Comparison of ENCODE assay signal across 10 mouse cellular contexts in the genomic region with DNA sequence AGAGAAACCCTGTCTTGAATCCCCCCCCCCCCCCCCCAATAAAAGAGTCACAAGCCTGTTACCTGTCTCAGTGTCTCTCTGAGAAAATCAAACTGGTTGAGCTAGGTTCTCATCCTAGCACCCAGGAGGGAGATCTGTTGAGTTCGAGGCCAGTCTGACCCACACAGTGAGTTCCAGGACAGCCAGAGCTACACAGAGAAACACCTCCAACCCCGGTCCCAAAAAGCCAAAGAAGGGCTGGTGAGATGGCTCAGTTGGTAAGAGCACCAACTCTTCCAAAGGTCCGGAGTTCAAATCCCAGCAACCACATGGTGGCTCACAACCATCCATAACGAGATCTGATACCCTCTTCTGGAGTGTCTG. TPM values are rescaled to one million over a fixed set of nuclear protein-coding genes. Genes with fewer than 3 reads are reported as not detected.
DNase-seq lines count a peak whose midpoint lies in the region; ATAC-seq and TF ChIP-seq lines count a peak whose summit lies in the region.
"Had no signal": no experiment of that assay in that cellular context is flagged by ENCODE, and none has a peak within 500 bp of the region (broad histone marks: within the 10 kb centered on the region; RNA-seq: fewer than 3 reads in every experiment).

No protein-coding gene starts in this region.

- H3K27ac ChIP-seq in heart, embryonic 10.5 days: peak overlapping the region; percentile 90; the same call in 1 of the 2 replicates
- peak overlapping the region; percentile 83 for H3K27ac ChIP-seq in lung, embryonic 14.5 days (ENCODE audit: low read depth)

- H3K27me3 ChIP-seq in heart, embryonic 10.5 days (ENCODE audit: insufficient read depth, poor library complexity, severe bottlenecking): no peaks in the 10 kb centered on the region
- H3K27me3 ChIP-seq in lung, embryonic 14.5 days (ENCODE audit: insufficient read depth, low read length): no peaks in the 10 kb centered on the region

- H3K9ac ChIP-seq in lung, embryonic 14.5 days: no peak overlapping the region

- peak overlapping the region; percentile 54 for H3K4me3 ChIP-seq in heart, embryonic 10.5 days
- no peak overlapping the region for H3K4me3 ChIP-seq in lung, embryonic 14.5 days (ENCODE audit: low read depth, low read length)

- no peaks in the 10 kb centered on the region for H3K36me3 ChIP-seq in heart, embryonic 10.5 days
- H3K36me3 ChIP-seq in lung, embryonic 14.5 days (ENCODE audit: insufficient read depth): no peaks in the 10 kb centered on the region

- no peak for TF ChIP-seq CTCF in lung, embryonic 14.5 days (IDR thresholded peaks at IDR 0.05; ENCODE audit: low read depth)

- DNase-seq in heart, embryonic 10.5 days (ENCODE audit: low spot score): no peak
- DNase-seq in heart, adult 8-10 months (ENCODE audit: low spot score): no peak
- no peak for DNase-seq in lung, embryonic 14.5 days
- no peak for DNase-seq in lung, postnatal 10 days
- DNase-seq in left cerebral cortex, postnatal 36 days (ENCODE audit: low spot score in 2 of 2): no peak
- DNase-seq in urinary bladder, postnatal 10 days (ENCODE audit: low spot score): no peak
- DNase-seq: layer of hippocampus, adult 9-11 months had no signal

- H3K4me1 ChIP-seq in heart, embryonic 10.5 days: no peaks in the 10 kb centered on the region
- H3K4me1 ChIP-seq in lung, embryonic 14.5 days (ENCODE audit: insufficient read depth): no peaks in the 10 kb centered on the region

- ATAC-seq in lung, embryonic 14.5 days (ENCODE audit: insufficient read depth): peak; percentile 8; the same call in 1 of the 2 replicates
- peak; percentile 31 for ATAC-seq in granulocyte monocyte progenitor cell, adult 5-6 weeks (replicated peaks; ENCODE audit: poor library complexity, severe bottlenecking)
- peak; percentile 24; the same call in 1 of the 2 replicates for ATAC-seq in megakaryocyte-erythroid progenitor cell, adult 5-6 weeks (replicated peaks; ENCODE audit: low FRiP score, low TSS enrichment, poor library complexity, severe bottlenecking)

- intact Hi-C loops in left cerebral cortex, postnatal 36 days (cut with DNase I): no loop called here

- peak overlapping the region; percentile 54 for H3K4me2 ChIP-seq in lung, embryonic 14.5 days

- no peaks in the 10 kb centered on the region for H3K9me3 ChIP-seq in heart, embryonic 10.5 days
- no peaks in the 10 kb centered on the region for H3K9me3 ChIP-seq in lung, embryonic 14.5 days (ENCODE audit: low read depth, low read length)

- WGBS in heart, embryonic 10.5 days: 61% methylated on average over 4 of the region's 4 CpGs
- 58% methylated on average over 4 of the region's 4 CpGs for WGBS in lung, embryonic 14.5 days

RNA-seq across cellular contexts. Expression of a gene that starts 20.5 kb away (rescaled TPM):
- 55.1 and 68.7 TPM in 2 replicates for polyA plus RNA-seq in heart, embryonic 10.5 days (2016; fragmentation: Nextera tagmentation; extraction: Ambion mirVana)
- under 1 TPM in 2 of 4 experiments, not detected in 2; 0.32 to 0.53 TPM for total RNA-seq in heart, adult 8-10 months (2022)
- 78.9 and 85.9 TPM in 2 replicates for polyA plus RNA-seq in lung, embryonic 14.5 days (2014; fragmentation: Nextera tagmentation; extraction: Ambion mirVana)
- total RNA-seq in granulocyte monocyte progenitor cell, adult 5-6 weeks (2014; fragmentation: Nextera tagmentation): 15.8 and 23.5 TPM in 2 replicates
- 44.9 and 47.0 TPM in 2 replicates for total RNA-seq in granulocyte monocyte progenitor cell, adult 5-6 weeks (2017)
- total RNA-seq in megakaryocyte-erythroid progenitor cell, adult 5-6 weeks (2014; fragmentation: Nextera tagmentation): 28.1 and 34.2 TPM in 2 replicates
- 28.9 and 29.6 TPM in 2 replicates for total RNA-seq in megakaryocyte-erythroid progenitor cell, adult 5-6 weeks (2017)
- under 1 TPM in 1 of 2 experiments, not detected in 1; 0.54 TPM for total RNA-seq in left cerebral cortex, postnatal 36 days (2021)

RNA-seq across cellular contexts. Expression of a gene that starts 46.9 kb away (rescaled TPM):
- 638 and 783 TPM in 2 replicates for polyA plus RNA-seq in heart, embryonic 10.5 days (2016; fragmentation: Nextera tagmentation; extraction: Ambion mirVana)
- 100 to 1,000 TPM; 504 to 617 (median 566) TPM for total RNA-seq in heart, adult 8-10 months (2022)
- polyA plus RNA-seq in lung, embryonic 14.5 days (2014; fragmentation: Nextera tagmentation; extraction: Ambion mirVana): 1,312 and 1,358 TPM in 2 replicates
- 4,230 and 5,237 TPM in 2 replicates for total RNA-seq in granulocyte monocyte progenitor cell, adult 5-6 weeks (2014; fragmentation: Nextera tagmentation)
- 2,283 and 2,839 TPM in 2 replicates for total RNA-seq in granulocyte monocyte progenitor cell, adult 5-6 weeks (2017)
- total RNA-seq in megakaryocyte-erythroid progenitor cell, adult 5-6 weeks (2014; fragmentation: Nextera tagmentation): 5,319 and 5,634 TPM in 2 replicates
- 1,767 and 2,088 TPM in 2 replicates for total RNA-seq in megakaryocyte-erythroid progenitor cell, adult 5-6 weeks (2017)
- 100 to 1,000 TPM; 465 to 510 TPM for total RNA-seq in left cerebral cortex, postnatal 36 days (2021)

RNA-seq across cellular contexts. Expression of a gene that starts 48.8 kb away (rescaled TPM):
- 11.0 and 14.4 TPM in 2 replicates for polyA plus RNA-seq in heart, embryonic 10.5 days (2016; fragmentation: Nextera tagmentation; extraction: Ambion mirVana)
- 10 to 100 TPM; 22.3 to 37.6 (median 30.1) TPM for total RNA-seq in heart, adult 8-10 months (2022)
- polyA plus RNA-seq in lung, embryonic 14.5 days (2014; fragmentation: Nextera tagmentation; extraction: Ambion mirVana): 10.7 and 12.4 TPM in 2 replicates
- total RNA-seq in granulocyte monocyte progenitor cell, adult 5-6 weeks (2014; fragmentation: Nextera tagmentation): 3.7 and 5.1 TPM in 2 replicates
- 0.36 and 4.8 TPM in 2 replicates for total RNA-seq in granulocyte monocyte progenitor cell, adult 5-6 weeks (2017)
- not detected in 2 replicates for total RNA-seq in megakaryocyte-erythroid progenitor cell, adult 5-6 weeks (2014; fragmentation: Nextera tagmentation)
- not detected in 2 replicates for total RNA-seq in megakaryocyte-erythroid progenitor cell, adult 5-6 weeks (2017)
- total RNA-seq in left cerebral cortex, postnatal 36 days (2021): 1 to 10 TPM; 4.1 to 5.6 TPM

RNA-seq across cellular contexts. Expression of a gene that starts 49.0 kb away (rescaled TPM):
- polyA plus RNA-seq in heart, embryonic 10.5 days (2016; fragmentation: Nextera tagmentation; extraction: Ambion mirVana): 0.20 and 0.46 TPM in 2 replicates
- total RNA-seq in heart, adult 8-10 months (2022): under 1 TPM in 2 of 4 experiments, not detected in 2; 0.22 to 0.35 TPM
- 0.18 and 0.43 TPM in 2 replicates for polyA plus RNA-seq in lung, embryonic 14.5 days (2014; fragmentation: Nextera tagmentation; extraction: Ambion mirVana)
- total RNA-seq in granulocyte monocyte progenitor cell, adult 5-6 weeks (2014; fragmentation: Nextera tagmentation): not detected in 2 replicates
- total RNA-seq in granulocyte monocyte progenitor cell, adult 5-6 weeks (2017): not detected in 2 replicates
- total RNA-seq in megakaryocyte-erythroid progenitor cell, adult 5-6 weeks (2014; fragmentation: Nextera tagmentation): not detected in 2 replicates
- total RNA-seq in megakaryocyte-erythroid progenitor cell, adult 5-6 weeks (2017): not detected in 2 replicates
- total RNA-seq in left cerebral cortex, postnatal 36 days (2021): under 1 TPM; 0.45 to 0.72 TPM
- polyA plus RNA-seq: C2C12 had no signal

Comparison
In these comparisons a context has a peak if more than half of its experiments do, and no peak if none do; other contexts are left out.
1. RNA of a gene that starts 20.5 kb away (total RNA-seq): 15.8 to 47.0 TPM in granulocyte monocyte progenitor cell, adult 5-6 weeks and 28.1 to 34.2 TPM in megakaryocyte-erythroid progenitor cell, adult 5-6 weeks; 0.54 TPM in left cerebral cortex, postnatal 36 days and 0.32 to 0.53 TPM in heart, adult 8-10 months; every median in the first group is over 10 times any median in the second.
2. Peak in every context shown above with its lines, with median percentiles within 50 percentile points of each other: ATAC-seq.